Mouse (Mus musculus) heart, embryonic 12.5 days (tissue): ENCODE measurements around the gene Denr. TPM values are rescaled to one million over a fixed set of nuclear protein-coding genes. Genes with fewer than 3 reads are reported as not detected.
A peak's percentile ranks its signal among the peaks of the same experiment; 100 is the strongest.

Experiments
- ATAC-seq: fragments of 200-750 bp; cut with Nextera tagmentation; 2 replicates; pipeline ENCODE4 v1.8.0; 2017; ENCODE audit warnings: moderate TSS enrichment, moderate library complexity; ENCODE audit not compliant: insufficient number of reproducible peaks, low FRiP score
- H3K27ac ChIP-seq: fragments of 300-500 bp; sonication (generic); 2 replicates; pipeline ENCODE4 v1.5.1; 2016; ENCODE audit warnings: mild to moderate bottlenecking, moderate library complexity; ENCODE audit not compliant: poor library complexity, severe bottlenecking
- H3K27me3 ChIP-seq: fragments of 300-500 bp; sonication (generic); replicated peaks from 2 replicates; pipeline ENCODE4 v1.6.1; 2016; ENCODE audit warnings: mild to moderate bottlenecking, moderate library complexity
- H3K36me3 ChIP-seq: fragments of 300-500 bp; sonication (generic); 2 replicates; pipeline ENCODE4 v1.6.1; 2016; ENCODE audit warnings: mild to moderate bottlenecking, moderate library complexity
- H3K4me1 ChIP-seq: fragments of 300-500 bp; sonication (generic); replicated peaks from 2 replicates; pipeline ENCODE4 v1.6.1; 2016; ENCODE audit warnings: mild to moderate bottlenecking
- H3K4me2 ChIP-seq: fragments of 300-500 bp; sonication (generic); 2 replicates; pipeline ENCODE4 v1.6.1; 2016; ENCODE audit warnings: mild to moderate bottlenecking, moderate library complexity
- H3K4me3 ChIP-seq: fragments of 300-500 bp; sonication (generic); 2 replicates; pipeline ENCODE4 v1.5.1; 2016; ENCODE audit warnings: mild to moderate bottlenecking
- H3K9ac ChIP-seq: fragments of 300-500 bp; sonication (generic); 2 replicates; pipeline ENCODE4 v1.6.1; 2016; ENCODE audit warnings: mild to moderate bottlenecking, moderate library complexity
- H3K9me3 ChIP-seq: fragments of 300-500 bp; sonication (generic); replicated peaks from 2 replicates; pipeline ENCODE4 v1.6.1; 2016; ENCODE audit warnings: mild to moderate bottlenecking, moderate library complexity
- WGBS: fragments of 180-500 bp; shearing (Covaris S2); methylation state at CpG from one replicate; pipeline ENCODE4 v1.1.7; 2016; 5-methylcytosine and 5-hydroxymethylcytosine counted together
- polyA plus RNA-seq: library from polyadenylated mRNA; unstranded; fragments of >200 nt; fragmentation: Nextera tagmentation; extraction: Ambion mirVana; gene quantifications from 2 replicates; pipeline ENCODE4 v1.2.1, GENCODE M21; 2016

Denr gene
- polyA plus RNA-seq, 1 experiment from 2014 or later: 109 TPM

DNA sequence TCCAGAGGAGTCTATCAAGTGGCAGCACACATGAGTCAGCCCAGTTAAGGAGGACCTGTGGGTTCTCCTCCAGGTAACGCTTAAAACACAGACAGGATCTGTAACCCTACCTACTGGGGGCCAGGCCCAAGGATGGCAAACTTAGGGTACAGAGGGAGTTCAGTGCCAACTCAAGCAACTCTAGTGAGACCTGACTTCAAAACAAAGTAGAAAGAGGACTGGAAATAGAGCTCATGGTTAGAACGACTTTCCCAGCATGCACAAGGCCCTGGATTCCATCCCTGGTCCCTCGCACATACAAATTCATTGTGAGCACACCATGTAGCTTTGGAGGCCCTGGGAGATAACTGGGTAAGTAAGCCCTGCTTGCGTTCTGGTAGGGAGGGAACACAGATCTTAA lies 63.6 kb downstream of the Denr start:
- Histone ChIP-seq H3K4me2 (no peak overlapping the region), H3K4me3 (no peak overlapping the region), H3K36me3 (no peaks in the 10 kb centered on the region), H3K9ac (no peak overlapping the region), H3K4me1 (peaks cover 10% of the 10 kb centered on the region; the same call in 1 of the 2 replicates), H3K9me3 (no peaks in the 10 kb centered on the region), H3K27me3 (peaks cover 9% of the 10 kb centered on the region; the same call in 1 of the 2 replicates), H3K27ac (no peak overlapping the region)
- WGBS: 82% methylated on average over 4 of the region's 4 CpGs
- no peak for ATAC-seq

DNA sequence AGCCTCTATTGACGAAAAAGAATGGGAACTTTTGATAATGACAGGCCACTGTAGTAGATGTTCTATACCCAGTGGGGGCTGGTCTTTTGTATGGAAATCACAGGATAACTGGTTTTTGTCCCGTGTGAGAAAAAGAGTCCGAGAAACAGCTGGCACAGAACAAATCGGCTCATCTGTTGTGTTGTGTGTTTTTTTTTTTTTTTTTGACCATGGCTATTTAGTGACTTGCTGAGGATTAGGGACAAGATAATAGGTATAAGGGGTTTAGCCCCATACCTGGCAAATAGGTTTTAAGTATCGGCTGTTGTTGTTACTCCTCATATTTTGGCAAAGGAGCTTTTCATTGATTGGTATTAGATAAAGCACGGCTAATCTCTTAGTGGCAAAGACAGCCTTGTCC lies 65.5 kb downstream of the Denr start:
- peaks cover 26% of the 10 kb centered on the region; the same call in 1 of the 2 replicates for H3K27me3 ChIP-seq
- H3K4me1 ChIP-seq: peaks cover 14% of the 10 kb centered on the region; the same call in 1 of the 2 replicates
- H3K9ac ChIP-seq: no peak overlapping the region
- H3K27ac ChIP-seq: no peak overlapping the region
- 79% methylated on average over 6 of the region's 6 CpGs for WGBS
- no peaks in the 10 kb centered on the region for H3K36me3 ChIP-seq
- H3K4me3 ChIP-seq: no peak overlapping the region
- no peak for ATAC-seq
- H3K4me2 ChIP-seq: no peak overlapping the region
- no peaks in the 10 kb centered on the region for H3K9me3 ChIP-seq

DNA sequence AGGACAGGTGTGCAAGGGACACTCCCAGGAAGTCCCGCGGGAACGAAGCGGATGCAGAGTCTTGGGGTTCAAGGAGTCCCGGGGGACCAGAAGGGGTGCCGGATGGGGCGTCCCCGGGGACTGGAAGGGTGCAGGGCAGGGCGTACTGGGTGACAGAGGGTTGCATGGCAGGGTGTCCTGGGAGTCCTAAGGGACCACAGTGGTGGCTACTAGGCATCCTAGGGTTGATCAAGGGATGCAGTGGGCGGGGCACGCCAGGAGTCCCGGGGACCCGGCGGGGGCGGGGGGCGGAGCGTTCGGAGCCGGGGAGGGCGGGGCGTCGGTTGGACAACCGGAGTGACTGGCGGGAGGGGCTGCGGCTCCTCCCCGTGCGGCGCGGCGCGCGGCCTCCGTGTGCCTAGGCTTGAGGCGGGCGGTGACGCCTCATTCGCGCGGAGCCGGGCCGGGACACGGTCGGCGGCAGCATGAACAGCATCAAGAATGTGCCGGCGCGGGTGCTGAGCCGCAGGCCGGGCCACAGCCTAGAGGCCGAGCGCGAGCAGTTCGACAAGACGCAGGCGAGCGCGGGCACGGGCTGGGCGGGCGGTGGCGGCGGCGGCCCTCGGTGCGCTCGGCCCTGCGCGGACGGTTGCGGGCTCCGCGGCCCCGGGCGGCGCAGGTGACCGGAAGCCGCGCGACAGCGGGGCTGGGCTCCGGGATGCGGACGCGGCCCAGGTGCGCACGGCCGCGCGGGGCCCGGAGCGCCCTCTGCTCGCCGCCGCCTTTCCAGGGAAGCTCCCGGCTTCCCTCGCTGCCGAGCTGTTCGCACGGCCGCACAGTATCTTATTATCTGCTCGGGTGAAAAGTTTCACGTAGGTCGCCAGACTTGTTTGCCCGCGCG lies 66.6 kb downstream of the Denr start, which contains the start of gene Hip1r:
Gene Hip1r, plus strand, starts transcription at position 330 of the 880 bp plus-strand sequence.
- Histone ChIP-seq H3K9me3 (no peaks in the 10 kb centered on the region), H3K36me3 (no peaks in the 10 kb centered on the region), H3K9ac (peak within 1 kb of the TSS; percentile 81), H3K4me3 (peak within 1 kb of the TSS; percentile 81), H3K27ac (no peak within 1 kb of the TSS), H3K27me3 (peaks cover 29% of the 10 kb centered on the region; the same call in 1 of the 2 replicates), H3K4me2 (peak within 1 kb of the TSS; percentile 98), H3K4me1 (peaks cover 23% of the 10 kb centered on the region)
- WGBS: 2% methylated on average over 65 of the region's 106 CpGs
- ATAC-seq: peak; percentile 76

DNA sequence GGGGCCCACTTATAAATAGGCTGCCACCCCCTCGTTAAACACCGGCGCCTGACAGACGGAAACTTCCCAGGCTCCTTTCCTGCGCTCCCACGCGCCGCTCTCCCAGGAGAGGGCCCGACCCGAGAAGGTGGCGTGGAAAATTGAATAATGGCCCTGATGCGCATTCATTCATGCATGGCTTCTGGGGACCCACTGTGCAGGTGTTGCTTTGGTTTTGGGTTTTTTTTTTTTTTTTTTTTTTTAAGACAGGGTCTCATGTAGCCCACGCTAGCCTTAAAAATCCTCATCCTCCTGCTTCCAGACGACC lies 67.2 kb downstream of the Denr start:
- peak overlapping the region; percentile 98 for H3K4me2 ChIP-seq
- H3K4me3 ChIP-seq: peak overlapping the region; percentile 81
- H3K27ac ChIP-seq: no peak overlapping the region
- H3K27me3 ChIP-seq: peaks cover 29% of the 10 kb centered on the region; the same call in 1 of the 2 replicates
- H3K9me3 ChIP-seq: no peaks in the 10 kb centered on the region
- peak overlapping the region; percentile 81 for H3K9ac ChIP-seq
- 2% methylated on average over 14 of the region's 14 CpGs for WGBS
- ATAC-seq: 0 out of 2 replicates have a peak, but pooled peaks have one; percentile 16
- H3K36me3 ChIP-seq: no peaks in the 10 kb centered on the region
- peaks cover 24% of the 10 kb centered on the region for H3K4me1 ChIP-seq

DNA sequence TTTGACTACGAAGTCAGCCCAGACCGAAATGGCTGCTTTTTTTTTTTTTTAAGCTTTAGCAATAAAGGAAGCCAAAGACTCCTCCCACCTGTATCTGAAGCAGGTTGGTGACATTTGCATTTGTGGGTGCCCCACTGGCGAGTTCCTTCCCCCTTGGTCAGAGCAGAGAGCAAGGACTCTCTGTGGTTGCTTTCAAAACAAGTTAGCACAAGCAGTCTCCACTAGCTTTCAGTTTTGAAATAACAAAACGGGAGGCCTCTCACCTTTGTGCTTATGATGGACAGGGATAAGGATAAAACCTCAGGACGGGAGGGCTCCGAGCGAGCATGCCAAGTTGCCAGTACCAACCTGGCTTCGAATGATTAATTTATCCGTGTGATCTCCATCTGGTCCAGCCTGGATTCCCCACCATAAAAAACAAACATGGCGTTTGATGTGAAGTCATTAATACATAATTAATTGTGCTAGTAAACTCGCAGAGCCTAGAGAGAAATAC lies 67.7 kb downstream of the Denr start:
- peak overlapping the region; percentile 81 for H3K4me3 ChIP-seq
- H3K4me1 ChIP-seq: peaks cover 28% of the 10 kb centered on the region
- 45% methylated on average over 11 of the region's 11 CpGs for WGBS
- no peak for ATAC-seq
- peak overlapping the region; percentile 98 for H3K4me2 ChIP-seq
- H3K9ac ChIP-seq: 0 out of 2 replicates have a peak overlapping the region, but pooled peaks have one; percentile 81
- H3K9me3 ChIP-seq: no peaks in the 10 kb centered on the region
- H3K36me3 ChIP-seq: no peaks in the 10 kb centered on the region
- H3K27ac ChIP-seq: no peak overlapping the region
- H3K27me3 ChIP-seq: peaks cover 29% of the 10 kb centered on the region; the same call in 1 of the 2 replicates

DNA sequence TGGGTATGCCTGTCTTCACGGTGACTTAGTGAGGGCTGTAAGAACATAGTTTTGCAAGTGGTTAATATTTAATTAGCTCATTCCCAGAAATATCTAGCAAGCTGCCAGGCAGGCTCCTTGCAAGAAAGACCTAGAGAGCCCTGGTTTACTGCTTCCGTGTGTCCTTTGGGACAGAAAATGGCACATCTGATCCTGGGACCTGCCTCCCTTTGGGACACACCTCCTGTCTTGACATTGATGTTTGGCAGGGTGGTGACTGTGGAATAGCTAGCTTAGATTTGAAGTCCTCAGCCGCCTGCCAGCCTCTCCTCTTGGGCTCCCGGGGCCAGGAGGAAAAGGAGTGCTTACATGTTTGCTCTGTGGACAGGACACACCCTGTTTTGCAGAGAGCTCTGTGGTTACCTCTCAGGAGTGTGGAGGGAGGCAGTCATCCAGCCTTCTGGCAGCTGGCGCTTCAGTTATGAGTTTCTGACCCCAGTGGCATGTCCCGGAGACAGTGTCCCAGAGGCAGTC lies 68.7 kb downstream of the Denr start:
- no peak for ATAC-seq
- Histone ChIP-seq H3K27me3 (peaks cover 26% of the 10 kb centered on the region; the same call in 1 of the 2 replicates), H3K4me1 (peaks cover 28% of the 10 kb centered on the region)

DNA sequence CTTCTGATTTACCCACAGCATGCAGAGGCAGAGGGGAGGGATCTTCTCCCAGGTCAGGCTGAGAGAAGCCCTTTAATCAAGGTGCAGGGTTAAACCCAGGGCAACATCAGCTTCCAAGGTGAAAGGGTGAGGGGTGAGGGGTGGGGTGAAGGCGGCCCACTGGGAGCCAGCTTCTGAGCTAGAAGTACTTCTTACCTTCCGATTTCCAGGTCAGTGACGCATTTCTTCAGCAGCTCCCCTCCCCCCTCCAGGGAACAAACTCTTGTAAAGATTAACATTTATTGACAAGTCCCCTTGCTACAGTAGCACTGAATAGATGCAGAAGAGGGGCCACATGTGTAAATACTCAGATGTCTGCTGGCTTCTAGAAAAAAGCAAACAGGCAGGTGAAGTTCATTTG lies 70.3 kb downstream of the Denr start:
- H3K9ac ChIP-seq: no peak overlapping the region
- 50% methylated on average over 3 of the region's 3 CpGs for WGBS
- H3K27me3 ChIP-seq: peaks cover 26% of the 10 kb centered on the region; the same call in 1 of the 2 replicates
- no peak overlapping the region for H3K27ac ChIP-seq
- H3K36me3 ChIP-seq: no peaks in the 10 kb centered on the region
- peaks cover 38% of the 10 kb centered on the region for H3K4me1 ChIP-seq
- no peak for ATAC-seq
- H3K4me2 ChIP-seq: no peak overlapping the region
- H3K4me3 ChIP-seq: no peak overlapping the region
- H3K9me3 ChIP-seq: no peaks in the 10 kb centered on the region

More for the DNA sequence above, 68.7 kb downstream of the Denr start:
- no peak overlapping the region for H3K9ac ChIP-seq
- no peak overlapping the region for H3K27ac ChIP-seq
- no peaks in the 10 kb centered on the region for H3K36me3 ChIP-seq
- WGBS: 49% methylated on average over 6 of the region's 6 CpGs
- H3K9me3 ChIP-seq: no peaks in the 10 kb centered on the region
- H3K4me3 ChIP-seq: no peak overlapping the region
- H3K4me2 ChIP-seq: no peak overlapping the region

DNA sequence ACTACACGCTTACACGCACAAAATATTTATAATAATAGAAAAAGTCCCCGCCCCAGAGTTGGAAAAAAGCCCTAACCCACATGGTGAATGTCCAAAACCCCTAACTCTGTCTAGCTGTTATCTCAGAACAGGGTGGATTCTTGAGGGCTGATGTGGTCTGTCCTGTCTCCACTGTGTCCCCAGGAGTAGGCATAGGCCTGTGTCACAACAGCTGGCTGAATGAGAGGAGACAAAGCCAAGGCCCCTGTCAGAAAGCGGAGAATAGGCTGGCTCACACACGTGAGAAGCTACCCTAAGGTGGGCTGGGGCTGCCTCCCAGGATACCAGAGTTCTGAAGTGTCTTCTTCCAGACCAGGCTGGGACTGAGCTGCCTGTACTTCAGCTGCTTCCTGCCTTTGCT lies 71.2 kb downstream of the Denr start:
- Histone ChIP-seq H3K27ac (no peak overlapping the region), H3K4me3 (no peak overlapping the region), H3K4me2 (no peak overlapping the region), H3K4me1 (peaks cover 45% of the 10 kb centered on the region), H3K9me3 (no peaks in the 10 kb centered on the region), H3K36me3 (no peaks in the 10 kb centered on the region), H3K27me3 (0 out of 2 replicates have a peak, but pooled peaks cover 26% of the 10 kb centered on the region), H3K9ac (no peak overlapping the region)
- no peak for ATAC-seq
- 69% methylated on average over 5 of the region's 5 CpGs for WGBS

Other genes with a start within 250 kb of the Denr start
- gene Clip1, start 222.6 kb upstream of the Denr start, polyA plus RNA-seq: 62.3 and 65.2 TPM in 2 replicates
- gene Zcchc8, start 186.1 kb upstream of the Denr start, polyA plus RNA-seq: 69.6 and 77.5 TPM in 2 replicates
- 95.9 and 105 TPM in 2 replicates for gene Rsrc2, start 157.8 kb upstream of the Denr start, polyA plus RNA-seq
- gene Kntc1, start 157.5 kb upstream of the Denr start, polyA plus RNA-seq: 30.7 and 31.8 TPM in 2 replicates
- not detected in 2 replicates for gene Hcar2, start 41.7 kb upstream of the Denr start, polyA plus RNA-seq
- gene Hcar1, start 27.2 kb upstream of the Denr start, polyA plus RNA-seq: 0.11 and 0.22 TPM in 2 replicates
- 0.90 and 2.1 TPM in 2 replicates for gene Gm43518, start 20.2 kb downstream of the Denr start, polyA plus RNA-seq
- 2.5 and 7.1 TPM in 2 replicates for gene Ccdc62, start 23.5 kb downstream of the Denr start, polyA plus RNA-seq
- 4.8 and 7.5 TPM in 2 replicates for gene Hip1r, start 66.5 kb downstream of the Denr start, polyA plus RNA-seq
- gene Vps37b, start 125.1 kb downstream of the Denr start, polyA plus RNA-seq: 61.9 and 64.4 TPM in 2 replicates
- 1.6 and 1.7 TPM in 2 replicates for gene Abcb9, start 188.6 kb downstream of the Denr start, polyA plus RNA-seq
- 16.1 and 17.0 TPM in 2 replicates for gene Ogfod2, start 205.1 kb downstream of the Denr start, polyA plus RNA-seq
- 69.7 and 78.8 TPM in 2 replicates for gene Arl6ip4, start 208.9 kb downstream of the Denr start, polyA plus RNA-seq